Mouse (Mus musculus) right cerebral cortex, adult 18-20 months (tissue): ENCODE data around the gene Nr3c2.
A peak's percentile ranks its signal among the peaks of the same experiment; 100 is the strongest.

Experiments
- DNase-seq: peaks from one replicate; pipeline ENCODE4 v3.0.0; 2022; ENCODE audit warnings: mixed read lengths

Nr3c2 gene

GRCm38 (mm10) chr8:76972947-76973552 is 73.8 kb downstream of the Nr3c2 start:
- no peak for DNase-seq

DNA sequence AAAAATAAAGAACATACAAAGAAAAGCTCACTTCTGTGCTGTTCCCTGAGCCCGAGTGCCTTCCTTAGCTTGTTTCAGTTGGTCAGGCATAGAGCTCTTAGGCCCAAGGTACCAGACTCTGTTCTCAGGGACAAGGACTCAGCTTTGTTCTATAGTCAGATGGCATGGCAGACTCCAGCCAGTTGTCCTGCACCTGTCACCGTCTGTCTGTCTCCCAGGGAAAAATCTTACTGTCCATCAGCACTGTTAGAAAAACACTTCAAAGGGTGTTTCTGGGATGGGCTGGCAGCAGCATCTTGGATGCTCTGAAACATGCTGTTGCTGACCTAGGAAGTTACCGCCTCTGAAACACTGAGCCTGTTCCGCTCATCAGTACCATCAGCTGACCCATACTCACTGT is 78.7 kb downstream of the Nr3c2 start:
- DNase-seq = no peak

- no peak for DNase-seq
These were observed 84.8 kb downstream of the Nr3c2 start for GRCm38 (mm10) chr8:76984082-76984481.

- no peak for DNase-seq
These were observed 85.6 kb downstream of the Nr3c2 start for GRCm38 (mm10) chr8:76984851-76985250.

DNA sequence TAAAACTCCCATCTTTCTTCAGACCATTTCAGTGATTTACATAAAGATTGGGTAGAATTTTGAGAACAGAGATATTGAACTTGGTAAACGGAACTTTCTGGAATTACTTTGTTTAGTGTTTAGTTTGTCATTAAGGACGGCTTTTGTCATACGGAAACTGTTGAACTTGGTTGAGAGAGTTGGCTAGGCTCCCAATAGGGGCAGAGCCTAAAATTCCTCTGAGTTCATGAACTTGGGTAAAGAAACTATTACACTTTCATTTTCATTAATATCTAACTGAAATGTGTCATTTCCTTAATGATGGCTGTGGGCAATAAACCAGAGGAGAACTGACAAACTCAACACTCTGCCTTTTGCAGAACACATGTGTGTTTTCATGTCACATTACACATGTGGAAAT is 88.6 kb downstream of the Nr3c2 start:
- DNase-seq = no peak

- no peak for DNase-seq
These were observed 99.0 kb downstream of the Nr3c2 start for GRCm38 (mm10) chr8:76998276-76998675.

DNA sequence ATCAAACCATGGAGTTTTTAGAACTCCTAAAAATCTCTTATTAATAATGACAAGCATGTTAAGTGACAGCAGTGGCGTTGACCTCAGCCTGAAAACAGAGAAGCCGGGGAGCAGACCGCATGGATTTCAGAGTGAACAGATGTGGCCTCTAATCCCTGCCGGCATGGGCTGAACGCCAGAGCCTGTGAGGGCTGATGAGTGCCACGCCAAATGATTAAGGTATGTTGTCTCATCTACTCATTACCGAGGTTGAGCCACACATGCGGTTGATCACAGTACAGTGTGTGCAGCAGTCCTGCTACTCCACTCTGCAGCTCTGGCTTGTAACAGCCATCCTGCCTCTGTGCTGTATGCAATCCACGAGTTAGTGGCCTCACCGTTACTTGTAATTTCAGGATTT is 110.2 kb downstream of the Nr3c2 start:
- no peak for DNase-seq

- no peak for DNase-seq
These were observed 112.7 kb downstream of the Nr3c2 start for GRCm38 (mm10) chr8:77011985-77012384.

DNA sequence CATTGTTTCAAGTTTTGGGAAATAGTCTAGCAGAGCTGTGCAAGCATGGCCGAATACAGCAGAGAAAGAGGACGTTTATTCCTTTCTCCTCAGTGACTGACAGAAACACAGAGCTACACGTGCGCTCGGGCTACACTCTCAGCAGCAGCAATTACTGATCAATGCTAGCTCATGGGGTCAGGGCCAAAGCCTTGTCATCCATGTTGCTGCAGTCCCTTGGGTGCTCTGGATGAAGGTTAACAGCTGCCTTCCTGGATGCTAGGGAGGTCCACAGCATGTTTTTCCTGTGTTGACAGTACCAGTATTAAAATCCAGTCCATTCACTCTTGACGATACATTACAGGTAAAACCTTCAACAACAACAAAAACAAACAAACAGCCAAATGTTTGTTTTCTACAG is 113.4 kb downstream of the Nr3c2 start:
- DNase-seq = no peak

DNA sequence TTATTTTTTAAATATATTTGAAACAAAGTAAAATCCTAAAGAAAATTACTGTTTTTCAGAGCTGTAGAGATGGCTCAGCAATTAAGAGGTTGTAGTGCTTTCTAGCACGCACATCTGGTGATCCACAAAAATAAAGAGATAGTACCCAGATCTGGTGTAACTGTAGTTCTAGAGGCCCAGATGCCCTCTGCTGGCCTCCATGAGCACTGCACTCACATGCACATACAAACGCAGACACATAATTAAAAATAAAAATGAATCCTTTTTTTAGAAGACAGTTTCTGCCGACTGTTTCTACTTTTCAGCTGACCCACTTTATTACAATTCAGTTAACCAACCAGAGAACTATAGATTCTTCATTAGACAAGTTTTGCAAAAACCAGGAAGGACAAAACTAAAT is 117.5 kb downstream of the Nr3c2 start:
- no peak for DNase-seq

DNA sequence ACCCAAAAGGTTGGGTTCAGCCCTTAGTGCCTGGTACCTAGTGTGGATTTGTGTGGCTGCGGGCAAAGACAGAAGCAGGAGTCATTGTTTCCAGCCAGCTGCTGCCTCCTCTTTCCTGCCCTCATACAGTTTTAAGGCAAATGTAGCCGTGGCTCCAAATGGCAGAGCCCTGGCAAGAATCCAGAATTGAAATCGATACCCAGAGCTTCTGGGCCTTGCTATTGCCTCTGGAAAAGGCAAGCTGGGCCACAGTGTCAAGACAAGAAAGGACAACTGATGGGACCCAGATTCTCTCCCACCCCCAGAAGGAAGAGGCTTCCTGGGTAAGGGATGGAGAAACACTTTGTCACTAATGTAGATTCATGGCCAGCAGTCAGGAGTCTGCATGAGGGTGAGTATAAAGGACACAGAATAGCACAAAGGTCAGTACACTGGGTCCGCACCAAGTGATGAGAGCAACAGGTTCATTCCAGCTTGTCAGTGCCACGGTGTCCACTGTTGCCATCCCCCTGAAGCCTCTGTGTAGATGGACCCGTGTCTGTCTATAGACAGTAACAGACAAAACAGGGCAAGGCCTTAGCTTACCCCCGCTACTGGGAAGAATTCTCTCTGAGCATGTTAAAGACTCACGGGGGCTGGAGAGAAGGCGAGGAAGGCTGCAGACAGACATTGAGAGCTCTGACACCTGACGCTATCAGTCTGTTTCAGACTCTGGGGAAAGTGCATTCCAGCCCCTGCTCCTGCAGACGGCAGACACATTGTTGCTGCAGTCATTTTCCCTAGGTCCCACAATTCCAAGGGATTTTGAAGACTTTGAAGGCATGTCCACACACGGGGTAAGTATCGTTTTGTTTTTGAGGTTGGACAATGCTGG is 124.8 kb downstream of the Nr3c2 start:
- DNase-seq = no peak

GRCm38 (mm10) chr8:77031213-77031612 is 132.0 kb downstream of the Nr3c2 start:
- DNase-seq = no peak

DNA sequence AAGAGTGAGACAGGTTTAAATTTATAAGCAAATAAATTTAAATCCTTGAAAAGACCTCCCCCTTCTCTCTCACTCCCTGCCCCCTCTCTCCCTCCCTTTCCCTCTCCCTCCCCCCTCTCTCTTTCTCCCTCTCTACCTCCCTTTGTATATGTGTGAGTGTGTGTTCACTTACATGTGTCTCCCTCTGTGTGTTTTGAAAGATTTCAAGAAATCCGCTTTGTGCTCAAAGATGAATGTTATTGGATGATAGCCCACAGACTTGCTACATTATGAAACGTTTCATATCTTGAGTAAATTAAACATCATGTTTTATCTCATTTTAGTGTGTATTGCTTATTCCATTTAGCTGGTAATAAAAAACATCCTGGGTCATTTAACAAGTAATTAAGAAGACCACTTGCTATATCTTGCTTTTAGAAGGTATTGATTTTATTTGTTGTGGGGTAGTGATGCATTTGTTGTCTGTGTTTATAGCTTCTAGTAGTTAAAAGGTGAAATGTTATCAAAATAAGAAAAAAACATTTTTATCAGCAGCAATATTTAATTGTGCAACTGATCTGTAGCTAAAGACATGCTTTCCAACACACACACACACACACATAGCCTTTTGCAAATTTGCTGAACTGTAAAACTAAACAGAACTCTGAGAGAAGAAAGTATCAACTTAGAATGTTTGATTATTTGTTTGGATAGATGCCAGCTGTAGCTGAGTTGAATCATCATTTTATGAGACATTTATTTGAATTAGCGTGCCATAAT is 134.6 kb downstream of the Nr3c2 start:
- no peak for DNase-seq

DNA sequence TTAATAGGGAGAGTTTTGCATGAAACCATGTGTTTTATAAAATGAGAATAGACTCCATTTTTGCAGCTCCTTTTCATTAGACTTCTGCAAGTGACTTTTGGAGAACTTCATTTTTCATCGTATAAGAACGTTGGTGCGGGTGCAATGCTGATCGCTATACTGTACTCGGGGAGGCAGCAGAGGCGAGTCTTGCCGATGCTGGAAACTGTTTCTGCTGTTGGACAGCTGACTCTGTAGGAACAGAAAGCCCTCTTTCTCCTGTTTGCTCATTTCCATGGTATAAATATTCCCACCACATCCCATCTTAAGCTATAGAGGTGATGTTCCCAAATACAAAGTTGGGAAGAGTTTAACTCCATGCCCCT is 135.2 kb downstream of the Nr3c2 start:
- no peak for DNase-seq

- no peak for DNase-seq
These were observed 142.0 kb downstream of the Nr3c2 start for GRCm38 (mm10) chr8:77041214-77041613.

GRCm38 (mm10) chr8:77044849-77045248 is 145.6 kb downstream of the Nr3c2 start:
- no peak for DNase-seq

- no peak for DNase-seq
These were observed 146.5 kb downstream of the Nr3c2 start for GRCm38 (mm10) chr8:77045711-77046110.

- peak; percentile 23 for DNase-seq
These were observed 147.0 kb downstream of the Nr3c2 start for GRCm38 (mm10) chr8:77046217-77046616.

DNA sequence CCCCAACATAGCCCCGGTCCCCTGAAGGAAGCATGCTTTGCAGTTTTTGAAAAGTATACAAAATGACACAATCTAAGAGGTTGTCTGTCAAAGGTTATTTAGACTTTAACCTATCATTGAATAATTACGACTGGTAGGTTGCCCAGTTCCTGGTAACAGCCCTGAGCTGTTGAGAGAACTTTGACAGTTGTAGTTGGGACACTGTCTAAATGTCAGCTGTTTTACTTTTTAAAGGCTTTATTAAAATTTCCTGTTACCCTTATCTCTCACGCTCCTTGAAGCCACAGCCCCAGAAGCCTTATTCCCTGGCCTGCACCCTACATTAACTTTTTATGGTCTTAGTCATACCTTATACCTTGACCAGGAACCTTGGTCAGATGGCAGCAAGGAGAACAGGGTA is 147.5 kb downstream of the Nr3c2 start:
- no peak for DNase-seq

- DNase-seq = peak; percentile 10
These were observed 152.4 kb downstream of the Nr3c2 start for GRCm38 (mm10) chr8:77051399-77052275.

GRCm38 (mm10) chr8:77055492-77056021 is 156.3 kb downstream of the Nr3c2 start:
- no peak for DNase-seq

GRCm38 (mm10) chr8:77056853-77057252 is 157.6 kb downstream of the Nr3c2 start:
- no peak for DNase-seq

- no peak for DNase-seq
These were observed 183.4 kb downstream of the Nr3c2 start for GRCm38 (mm10) chr8:77082687-77083086.
